Mouse (Mus musculus): Measurements from ENCODE around the gene Cped1.

- TF ChIP-seq CTCF (IDR thresholded peaks at IDR 0.05; ENCODE audit: control insufficient read depth, insufficient read depth, insufficient replicate concordance, low read depth, low read length) = no peak
- no peak for TF ChIP-seq POLR2A (IDR thresholded peaks at IDR 0.05; ENCODE audit: control insufficient read depth, low read depth, low read length)
Measured at GRCm38 (mm10) chr6:22289461-22290021, 303.8 kb downstream of the Cped1 start.
